Mouse (Mus musculus) kidney, embryonic 15.5 days (tissue): ENCODE results near the gene Wdr77. TPM values are rescaled to one million over a fixed set of nuclear protein-coding genes. Genes with fewer than 3 reads are reported as not detected.
A peak's percentile ranks its signal among the peaks of the same experiment; 100 is the strongest.

Source experiments
- ATAC-seq: fragments of 200-750 bp; cut with Nextera tagmentation; replicated peaks from 2 replicates; pipeline ENCODE4 v1.8.0; 2017; ENCODE audit warnings: moderate TSS enrichment; ENCODE audit not compliant: low FRiP score
- H3K27ac ChIP-seq: fragments of 300-500 bp; sonication (generic); 2 replicates; pipeline ENCODE4 v1.5.1; 2015; ENCODE audit warnings: mild to moderate bottlenecking, inconsistent platforms
- H3K27me3 ChIP-seq: fragments of 300-500 bp; sonication (generic); 2 replicates; pipeline ENCODE4 v1.6.1; 2015; ENCODE audit warnings: inconsistent platforms
- H3K36me3 ChIP-seq: fragments of 300-500 bp; sonication (generic); 2 replicates; pipeline ENCODE4 v1.6.1; 2015; ENCODE audit warnings: inconsistent platforms
- H3K4me1 ChIP-seq: fragments of 300-500 bp; sonication (generic); 2 replicates; pipeline ENCODE4 v1.6.1; 2015; ENCODE audit warnings: inconsistent platforms
- H3K4me2 ChIP-seq: fragments of 300-500 bp; sonication (generic); 2 replicates; pipeline ENCODE4 v1.6.1; 2015; ENCODE audit warnings: moderate library complexity, mild to moderate bottlenecking, inconsistent platforms
- H3K4me3 ChIP-seq: fragments of 300-500 bp; sonication (generic); replicated peaks from 2 replicates; pipeline ENCODE4 v1.5.1; 2015; ENCODE audit warnings: mild to moderate bottlenecking, inconsistent platforms
- H3K9ac ChIP-seq: fragments of 300-500 bp; sonication (generic); 2 replicates; pipeline ENCODE4 v1.6.1; 2015; ENCODE audit warnings: mild to moderate bottlenecking, inconsistent platforms
- H3K9me3 ChIP-seq: fragments of 300-500 bp; sonication (generic); replicated peaks from 2 replicates; pipeline ENCODE4 v1.6.1; 2016; ENCODE audit warnings: inconsistent platforms
- WGBS: fragments of 180-500 bp; shearing (Covaris S2); methylation state at CpG from one replicate; pipeline ENCODE4 v1.1.7; 2015; ENCODE audit warnings: mixed read lengths; 5-methylcytosine and 5-hydroxymethylcytosine counted together
- polyA plus RNA-seq: library from polyadenylated mRNA; unstranded; fragments of >200 nt; fragmentation: Nextera tagmentation; extraction: Ambion mirVana; gene quantifications from 2 replicates; pipeline ENCODE4 v1.2.1, GENCODE M21; 2015

Gene Wdr77
- polyA plus RNA-seq, 1 experiment from 2014 or later, result 158 TPM

DNA sequence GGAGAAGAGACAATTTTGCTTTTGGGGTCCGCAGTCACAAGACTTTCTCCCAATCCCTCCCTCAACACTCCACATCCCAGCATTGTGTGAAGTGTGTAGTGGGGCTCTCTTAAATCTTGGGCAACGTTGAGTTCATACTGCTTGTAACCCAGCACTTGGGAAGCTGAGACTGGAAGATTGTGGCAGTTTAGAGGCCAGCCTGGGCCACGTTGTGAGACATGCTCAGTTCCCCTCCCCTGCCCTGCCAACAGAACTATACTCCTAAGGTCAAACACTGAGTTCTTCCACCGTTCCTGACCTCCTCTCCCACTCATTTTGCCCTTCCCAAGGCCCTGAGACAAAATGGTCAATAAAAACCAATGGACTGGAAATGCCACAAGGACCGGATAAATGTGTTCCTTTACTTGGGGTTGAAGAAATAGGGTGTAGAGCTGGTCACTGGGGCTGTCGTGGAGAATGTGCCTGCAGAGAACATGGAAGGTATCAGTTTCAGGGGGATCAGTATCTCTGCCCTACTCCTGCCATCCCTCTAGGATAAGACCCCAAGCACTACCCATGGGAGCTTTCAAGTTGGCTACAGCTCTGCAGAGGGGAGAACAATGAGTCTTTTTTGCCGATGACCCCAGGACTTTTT lies 31.5 kb upstream of the Wdr77 start:
- Histone ChIP-seq H3K36me3 (no peaks in the 10 kb centered on the region), H3K4me2 (no peak overlapping the region), H3K9me3 (no peaks in the 10 kb centered on the region), H3K27me3 (no peaks in the 10 kb centered on the region), H3K9ac (no peak overlapping the region), H3K27ac (no peak overlapping the region), H3K4me1 (peaks cover 6% of the 10 kb centered on the region; the same call in 1 of the 2 replicates), H3K4me3 (no peak overlapping the region)
- ATAC-seq, result peak; percentile 66
- 42% methylated on average over 7 of the region's 7 CpGs for WGBS

DNA sequence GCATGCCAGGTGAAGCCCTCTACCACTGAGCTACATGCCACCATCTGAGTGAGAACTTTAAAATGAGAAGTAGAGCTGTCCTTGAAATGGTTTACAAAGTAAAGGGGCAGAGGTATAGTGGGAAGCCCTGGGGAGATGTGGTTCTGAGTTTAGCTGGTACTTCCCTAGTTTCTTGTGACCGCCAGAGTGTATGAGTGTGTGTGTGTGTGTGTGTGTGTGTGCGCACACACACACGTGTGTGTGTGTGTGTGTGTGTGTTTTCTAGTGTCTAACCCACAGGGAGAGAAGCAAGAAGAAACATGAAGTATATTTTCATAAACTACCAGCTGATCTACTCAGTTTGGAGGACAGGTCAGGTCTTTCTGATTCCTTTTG lies 31.0 kb upstream of the Wdr77 start:
- Histone ChIP-seq H3K4me2 (no peak overlapping the region), H3K27ac (no peak overlapping the region), H3K9me3 (no peaks in the 10 kb centered on the region), H3K36me3 (no peaks in the 10 kb centered on the region), H3K4me3 (no peak overlapping the region), H3K9ac (no peak overlapping the region), H3K27me3 (no peaks in the 10 kb centered on the region), H3K4me1 (peaks cover 6% of the 10 kb centered on the region; the same call in 1 of the 2 replicates)
- WGBS, result 84% methylated on average over 3 of the region's 3 CpGs
- ATAC-seq, result no peak

DNA sequence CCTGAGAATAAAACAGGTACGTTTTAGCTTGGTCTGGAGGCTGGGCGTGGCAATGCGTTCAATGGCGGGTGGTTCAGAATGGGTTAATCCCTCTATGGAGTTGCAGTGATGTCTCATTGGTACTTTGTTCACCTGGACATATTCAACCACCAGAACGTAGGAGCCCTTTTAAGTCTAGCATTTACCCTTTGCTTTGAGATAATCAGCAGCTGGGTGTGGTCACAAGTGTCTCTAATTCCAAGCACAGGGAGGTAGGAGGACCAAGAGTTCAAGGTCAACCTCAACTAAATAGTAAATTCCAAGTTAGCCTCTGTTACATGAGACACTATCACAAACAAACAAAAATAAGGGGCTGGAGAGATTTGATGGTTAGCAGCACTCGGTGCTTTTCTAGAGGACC lies 30.4 kb upstream of the Wdr77 start:
- Histone ChIP-seq H3K4me3 (no peak overlapping the region), H3K36me3 (no peaks in the 10 kb centered on the region), H3K4me1 (peaks cover 6% of the 10 kb centered on the region; the same call in 1 of the 2 replicates), H3K9ac (no peak overlapping the region), H3K27me3 (no peaks in the 10 kb centered on the region), H3K9me3 (no peaks in the 10 kb centered on the region), H3K4me2 (no peak overlapping the region), H3K27ac (no peak overlapping the region)
- no peak for ATAC-seq
- WGBS, result 88% methylated on average over 6 of the region's 6 CpGs

GRCm38 (mm10) chr3:105929821-105930220 lies 29.3 kb upstream of the Wdr77 start:
- WGBS, result 80% methylated on average over 7 of the region's 7 CpGs
- Histone ChIP-seq H3K36me3 (no peaks in the 10 kb centered on the region), H3K9me3 (no peaks in the 10 kb centered on the region), H3K27me3 (no peaks in the 10 kb centered on the region), H3K4me2 (no peak overlapping the region), H3K9ac (no peak overlapping the region), H3K27ac (no peak overlapping the region), H3K4me1 (peaks cover 6% of the 10 kb centered on the region; the same call in 1 of the 2 replicates), H3K4me3 (no peak overlapping the region)
- ATAC-seq, result no peak

DNA sequence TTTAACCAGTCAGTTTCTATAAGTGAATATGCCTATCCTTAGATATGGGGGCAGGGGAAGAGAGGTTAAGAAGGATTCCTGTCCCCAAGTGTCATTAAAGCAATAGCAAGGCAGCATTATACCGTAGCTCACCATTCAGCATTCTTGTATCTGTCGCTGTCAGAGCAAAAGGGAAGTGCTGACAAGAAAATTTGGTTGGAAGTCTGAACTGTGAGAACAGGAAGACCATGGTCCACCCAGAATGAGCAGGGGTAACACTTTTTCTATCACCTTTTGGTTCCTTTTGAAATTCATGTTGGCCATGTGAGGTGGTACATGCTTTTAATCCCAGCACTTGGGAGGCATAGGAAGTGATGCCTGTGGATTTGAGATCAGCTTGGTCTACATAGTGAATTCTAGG lies 28.1 kb upstream of the Wdr77 start:
- H3K36me3 ChIP-seq, result no peaks in the 10 kb centered on the region
- H3K9me3 ChIP-seq, result no peaks in the 10 kb centered on the region
- no peak overlapping the region for H3K9ac ChIP-seq
- H3K4me3 ChIP-seq, result no peak overlapping the region
- H3K27ac ChIP-seq, result no peak overlapping the region
- peaks cover 6% of the 10 kb centered on the region; the same call in 1 of the 2 replicates for H3K4me1 ChIP-seq
- ATAC-seq, result no peak
- H3K27me3 ChIP-seq, result no peaks in the 10 kb centered on the region
- no peak overlapping the region for H3K4me2 ChIP-seq
- WGBS, result 90% methylated on average over 2 of the region's 2 CpGs

GRCm38 (mm10) chr3:105932240-105933071 lies 26.7 kb upstream of the Wdr77 start, which contains the start of gene I830077J02Rik:
I830077J02Rik (minus strand) TSS chr3:105932664.
- Histone ChIP-seq H3K4me3 (no peak within 1 kb of the TSS), H3K9ac (no peak within 1 kb of the TSS), H3K4me1 (peaks cover 5% of the 10 kb centered on the region; the same call in 1 of the 2 replicates), H3K4me2 (no peak within 1 kb of the TSS), H3K9me3 (no peaks in the 10 kb centered on the region), H3K27ac (no peak within 1 kb of the TSS), H3K36me3 (peaks cover 3% of the 10 kb centered on the region), H3K27me3 (no peaks in the 10 kb centered on the region)
- WGBS, result 65% methylated on average over 8 of the region's 8 CpGs
- no peak for ATAC-seq

- H3K4me3 ChIP-seq, result no peak overlapping the region
- 90% methylated on average over 6 of the region's 6 CpGs for WGBS
- H3K4me1 ChIP-seq, result no peaks in the 10 kb centered on the region
- H3K27me3 ChIP-seq, result no peaks in the 10 kb centered on the region
- H3K4me2 ChIP-seq, result no peak overlapping the region
- no peak for ATAC-seq
- H3K27ac ChIP-seq, result no peak overlapping the region
- no peaks in the 10 kb centered on the region for H3K9me3 ChIP-seq
- H3K36me3 ChIP-seq, result peaks cover 7% of the 10 kb centered on the region
- no peak overlapping the region for H3K9ac ChIP-seq
Observed at GRCm38 (mm10) chr3:105933926-105934325, 25.2 kb upstream of the Wdr77 start.

GRCm38 (mm10) chr3:105935033-105935432 lies 24.1 kb upstream of the Wdr77 start:
- Histone ChIP-seq H3K9me3 (no peaks in the 10 kb centered on the region), H3K4me2 (no peak overlapping the region), H3K4me1 (no peaks in the 10 kb centered on the region), H3K9ac (no peak overlapping the region), H3K36me3 (peaks cover 12% of the 10 kb centered on the region), H3K27ac (no peak overlapping the region), H3K4me3 (no peak overlapping the region), H3K27me3 (no peaks in the 10 kb centered on the region)
- WGBS, result 84% methylated on average over 5 of the region's 5 CpGs
- ATAC-seq, result no peak

- H3K4me2 ChIP-seq, result no peak overlapping the region
- H3K27ac ChIP-seq, result no peak overlapping the region
- no peak overlapping the region for H3K4me3 ChIP-seq
- peaks cover 23% of the 10 kb centered on the region for H3K36me3 ChIP-seq
- no peaks in the 10 kb centered on the region for H3K27me3 ChIP-seq
- no peak overlapping the region for H3K9ac ChIP-seq
- H3K4me1 ChIP-seq, result no peaks in the 10 kb centered on the region
- ATAC-seq, result no peak
- 92% methylated on average over 4 of the region's 4 CpGs for WGBS
- no peaks in the 10 kb centered on the region for H3K9me3 ChIP-seq
Observed at GRCm38 (mm10) chr3:105936111-105936510, 23.1 kb upstream of the Wdr77 start.

DNA sequence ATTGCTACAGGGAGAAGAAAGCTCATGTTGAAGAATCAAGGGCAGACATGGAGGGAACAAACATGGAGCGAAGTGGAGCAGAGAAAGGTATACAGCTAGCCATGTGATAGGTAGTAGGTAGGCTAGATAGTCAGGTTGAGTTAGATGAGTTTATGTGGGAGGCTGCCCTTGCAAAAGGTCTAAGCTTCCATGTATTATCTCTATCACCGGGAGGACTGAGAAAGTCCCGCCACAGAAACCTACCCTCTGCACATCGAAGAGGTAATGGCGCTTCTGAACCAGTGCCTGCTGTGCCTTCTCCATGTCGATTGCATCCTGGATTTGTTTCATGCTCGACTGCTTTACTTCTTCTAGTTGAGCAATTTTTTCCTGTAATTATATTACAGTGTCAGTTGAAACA lies 7.8 kb upstream of the Wdr77 start:
- Histone ChIP-seq H3K27me3 (no peaks in the 10 kb centered on the region), H3K36me3 (peaks cover 85% of the 10 kb centered on the region), H3K27ac (no peak overlapping the region), H3K9me3 (no peaks in the 10 kb centered on the region), H3K4me3 (no peak overlapping the region), H3K9ac (no peak overlapping the region), H3K4me1 (0 out of 2 replicates have a peak, but pooled peaks cover 2% of the 10 kb centered on the region), H3K4me2 (no peak overlapping the region)
- WGBS, result 93% methylated on average over 7 of the region's 7 CpGs
- ATAC-seq, result no peak

DNA sequence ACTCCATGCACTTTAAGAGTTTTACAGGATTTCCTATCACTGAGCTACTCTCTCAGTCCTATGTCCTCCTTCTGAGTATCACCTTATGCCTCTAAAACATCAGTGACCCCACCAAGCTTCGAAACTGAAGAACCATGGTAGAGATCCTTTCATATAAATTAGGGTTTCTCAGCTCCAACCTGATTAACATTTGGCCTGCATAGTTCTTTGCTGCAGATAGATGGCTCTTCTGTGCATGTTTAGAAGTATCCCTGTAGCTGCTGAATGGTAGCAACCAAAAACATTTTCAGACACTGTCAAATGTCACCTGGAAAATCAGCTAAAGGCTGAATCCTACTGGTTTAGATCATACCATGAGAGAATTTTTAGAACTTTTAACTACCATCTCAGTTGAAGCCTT lies 1.9 kb upstream of the Wdr77 start:
- H3K9ac ChIP-seq, result peak overlapping the region; percentile 75
- peaks cover 29% of the 10 kb centered on the region for H3K4me1 ChIP-seq
- H3K4me2 ChIP-seq, result no peak overlapping the region; the same call in 1 of the 2 replicates
- H3K4me3 ChIP-seq, result 0 out of 2 replicates have a peak overlapping the region, but pooled peaks have one; percentile 0
- H3K36me3 ChIP-seq, result peaks cover 56% of the 10 kb centered on the region
- WGBS, result 95% methylated on average over 1 of the region's 1 CpGs
- no peak for ATAC-seq
- no peaks in the 10 kb centered on the region for H3K27me3 ChIP-seq
- H3K9me3 ChIP-seq, result no peaks in the 10 kb centered on the region
- no peak overlapping the region for H3K27ac ChIP-seq

GRCm38 (mm10) chr3:105958204-105958603 lies 965 bp upstream of the Wdr77 start:
- H3K4me1 ChIP-seq, result peaks cover 29% of the 10 kb centered on the region
- H3K4me2 ChIP-seq, result peak overlapping the region; percentile 65
- 37% methylated on average over 5 of the region's 5 CpGs for WGBS
- peak overlapping the region; percentile 98 for H3K4me3 ChIP-seq
- H3K27me3 ChIP-seq, result no peaks in the 10 kb centered on the region
- peaks cover 56% of the 10 kb centered on the region for H3K36me3 ChIP-seq
- H3K9ac ChIP-seq, result peak overlapping the region; percentile 75
- peak overlapping the region; percentile 90 for H3K27ac ChIP-seq
- no peak for ATAC-seq
- no peaks in the 10 kb centered on the region for H3K9me3 ChIP-seq
